Mouse (Mus musculus) kidney, postnatal 0 days (tissue): ENCODE measurements at regions not wholly inside any gene's neighbourhood (a gene's known extent, or its start where the extent isn't known, plus 50 kb on each side); places are given as distances from the start of the nearest gene placed in this dataset.

ENCODE experiments used
- ATAC-seq: fragments of 200-750 bp; cut with Nextera tagmentation; replicated peaks from 2 replicates; pipeline ENCODE4 v1.8.0; 2017; ENCODE audit warnings: low read depth, moderate number of reproducible peaks, moderate TSS enrichment, moderate library complexity; ENCODE audit not compliant: low FRiP score
- DNase-seq: peaks from one replicate; pipeline ENCODE4 v3.0.0-alpha.2; 2016; ENCODE audit warnings: low spot score
- H3K27ac ChIP-seq: fragments of 300-500 bp; sonication (generic); 2 replicates; pipeline ENCODE4 v1.5.1; 2014; ENCODE audit warnings: mild to moderate bottlenecking
- H3K27me3 ChIP-seq: fragments of 300-500 bp; sonication (generic); 2 replicates; pipeline ENCODE4 v1.6.1; 2014; ENCODE audit warnings: low read length, mixed read lengths; ENCODE audit not compliant: insufficient read depth
- H3K36me3 ChIP-seq: fragments of 300-500 bp; sonication (generic); 2 replicates; pipeline ENCODE4 v1.6.1; 2014; ENCODE audit warnings: low read length, mixed read lengths; ENCODE audit not compliant: insufficient read depth
- H3K4me1 ChIP-seq: fragments of 300-500 bp; sonication (generic); replicated peaks from 2 replicates; pipeline ENCODE4 v1.6.1; 2014; ENCODE audit warnings: antibody characterized with exemption, low read length, mixed read lengths; ENCODE audit not compliant: insufficient read depth
- H3K4me2 ChIP-seq: fragments of 300-500 bp; sonication (generic); 2 replicates; pipeline ENCODE4 v1.6.1; 2014; ENCODE audit warnings: mild to moderate bottlenecking, low read length, moderate library complexity, mixed read lengths
- H3K4me3 ChIP-seq: fragments of 300-500 bp; sonication (generic); replicated peaks from 2 replicates; pipeline ENCODE4 v1.5.1; 2014; ENCODE audit warnings: low read depth, low read length
- H3K9ac ChIP-seq: fragments of 300-500 bp; sonication (generic); 2 replicates; pipeline ENCODE4 v1.6.1; 2014; ENCODE audit warnings: low read depth, low read length
- H3K9me3 ChIP-seq: fragments of 300-500 bp; sonication (generic); replicated peaks from 2 replicates; pipeline ENCODE4 v1.6.1; 2016; ENCODE audit warnings: low read length, inconsistent platforms, mixed read lengths
- CTCF ChIP-seq: IDR thresholded peaks from 2 replicates; pipeline ENCODE4 v1.5.1; 2016; ENCODE audit warnings: antibody characterized with exemption, low read depth, mild to moderate bottlenecking, moderate library complexity
- WGBS: fragments of 180-500 bp; shearing (Covaris S2); extraction: QIAGEN DNeasy Blood & Tissue Kit; methylation state at CpG from one replicate; pipeline ENCODE4 v1.1.7; 2014; 5-methylcytosine and 5-hydroxymethylcytosine counted together

DNA sequence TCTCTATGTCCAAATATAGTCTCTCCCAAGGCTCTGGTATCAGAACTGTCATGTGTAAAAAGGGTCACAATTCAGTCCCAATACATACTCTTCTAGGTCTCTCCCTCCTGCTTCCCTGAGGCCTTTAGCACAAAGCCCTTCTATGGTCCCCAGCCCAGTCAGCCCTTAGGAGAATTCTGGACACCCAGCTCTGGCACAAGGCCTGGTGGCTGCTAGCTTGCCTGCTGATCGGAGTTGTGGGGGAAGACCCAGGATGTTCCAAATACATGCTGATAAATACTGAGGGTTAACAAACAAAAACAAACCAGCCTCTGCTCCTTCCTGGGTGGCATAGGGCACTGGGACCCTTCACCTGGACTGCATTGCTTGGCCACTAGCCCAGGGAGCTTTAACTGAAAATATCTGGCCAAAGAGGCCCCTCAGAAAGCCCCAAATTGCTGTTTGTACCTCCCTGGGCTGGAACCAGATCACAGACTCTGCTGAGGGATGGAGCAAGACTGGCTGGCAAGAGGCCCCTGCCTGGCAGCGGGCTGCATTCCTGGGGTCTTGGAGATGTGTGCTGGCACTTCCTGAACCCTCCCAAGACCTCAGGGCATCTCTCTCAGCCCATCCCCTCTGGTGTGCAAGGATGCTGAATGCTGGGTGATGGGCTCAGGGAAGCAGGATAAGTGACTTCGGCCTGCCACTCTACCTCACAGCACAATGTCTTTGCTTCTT lies 114.3 kb downstream of the 1810010D01Rik start:
- DNase-seq (no peak), ATAC-seq (no peak)
- WGBS = 67% methylated on average over 3 of the region's 3 CpGs
- no peak for TF ChIP-seq CTCF
- H3K27ac ChIP-seq = no peak overlapping the region
- no peaks in the 10 kb centered on the region for H3K27me3 ChIP-seq
- H3K9ac ChIP-seq = no peak overlapping the region
- H3K4me2 ChIP-seq = no peak overlapping the region
- H3K36me3 ChIP-seq = no peaks in the 10 kb centered on the region
- no peaks in the 10 kb centered on the region for H3K9me3 ChIP-seq
- no peaks in the 10 kb centered on the region for H3K4me1 ChIP-seq
- H3K4me3 ChIP-seq = no peak overlapping the region

DNA sequence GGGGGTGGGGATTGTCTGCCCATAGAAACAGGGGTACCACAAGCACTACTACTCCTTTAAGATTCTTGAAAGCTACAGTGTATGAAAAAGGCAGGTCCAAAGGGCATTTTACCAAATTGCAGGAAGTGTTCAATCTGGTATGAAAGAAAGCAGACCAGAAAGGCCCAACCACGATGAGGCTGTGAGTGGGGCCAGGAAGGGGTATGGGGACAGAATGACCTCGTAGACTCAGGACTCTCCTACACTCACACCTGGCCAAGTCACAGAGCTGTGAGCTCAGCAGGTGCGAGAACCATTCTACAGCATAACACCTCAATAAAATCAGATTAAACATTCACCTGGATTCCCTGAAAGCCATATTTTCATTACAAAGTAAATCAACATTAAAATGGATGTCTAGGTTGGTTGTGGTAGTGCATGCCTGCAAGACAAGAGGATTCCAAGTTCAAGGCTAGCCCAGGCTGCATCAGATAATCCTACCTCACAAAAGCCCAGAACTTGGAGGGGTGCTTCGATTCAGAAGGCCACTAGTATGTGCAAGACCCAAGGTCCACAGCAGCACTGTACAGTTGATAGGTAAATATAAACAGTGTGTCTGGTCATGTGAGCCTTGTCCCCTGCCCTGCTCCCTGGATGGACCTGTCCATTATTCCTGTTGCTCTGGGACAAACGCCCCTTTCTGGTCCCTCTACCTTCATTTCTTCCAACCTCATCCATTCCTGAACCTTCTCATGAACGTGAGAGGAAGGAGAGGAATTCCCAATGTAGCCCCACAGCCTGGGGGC lies 115.3 kb downstream of the 1810010D01Rik start:
- ATAC-seq (no peak), DNase-seq (no peak)
- no peaks in the 10 kb centered on the region for H3K27me3 ChIP-seq
- H3K4me3 ChIP-seq = no peak overlapping the region
- H3K9me3 ChIP-seq = no peaks in the 10 kb centered on the region
- H3K9ac ChIP-seq = no peak overlapping the region
- H3K4me2 ChIP-seq = no peak overlapping the region
- no peak for TF ChIP-seq CTCF
- H3K27ac ChIP-seq = no peak overlapping the region
- 72% methylated on average over 6 of the region's 6 CpGs for WGBS
- no peaks in the 10 kb centered on the region for H3K36me3 ChIP-seq
- H3K4me1 ChIP-seq = no peaks in the 10 kb centered on the region

DNA sequence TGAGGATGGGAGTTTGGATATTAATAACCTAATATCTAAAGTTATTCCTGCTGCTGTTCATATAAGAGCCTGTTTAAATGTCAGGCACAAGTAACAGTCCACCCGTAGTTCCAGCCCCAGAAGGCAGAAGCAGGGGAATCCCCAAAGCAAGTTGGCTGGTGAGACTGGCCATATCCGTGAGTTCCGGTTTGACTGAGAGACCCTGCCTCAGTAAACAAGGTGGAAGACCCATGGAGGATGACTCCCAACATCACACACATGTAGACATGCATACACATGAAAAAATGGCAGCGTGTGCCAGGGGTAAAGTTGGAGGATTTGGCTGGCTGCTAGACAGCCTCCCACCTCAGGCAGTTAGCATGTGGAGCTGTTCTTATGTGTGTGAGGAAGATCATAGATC lies 117.1 kb downstream of the 1810010D01Rik start:
- H3K27me3 ChIP-seq = no peaks in the 10 kb centered on the region
- H3K4me2 ChIP-seq = no peak overlapping the region
- H3K4me1 ChIP-seq = no peaks in the 10 kb centered on the region
- no peak for ATAC-seq
- TF ChIP-seq CTCF = no peak
- H3K4me3 ChIP-seq = no peak overlapping the region
- WGBS = 82% methylated on average over 4 of the region's 4 CpGs
- no peaks in the 10 kb centered on the region for H3K36me3 ChIP-seq
- no peak for DNase-seq
- no peaks in the 10 kb centered on the region for H3K9me3 ChIP-seq
- H3K27ac ChIP-seq = no peak overlapping the region
- H3K9ac ChIP-seq = no peak overlapping the region

DNA sequence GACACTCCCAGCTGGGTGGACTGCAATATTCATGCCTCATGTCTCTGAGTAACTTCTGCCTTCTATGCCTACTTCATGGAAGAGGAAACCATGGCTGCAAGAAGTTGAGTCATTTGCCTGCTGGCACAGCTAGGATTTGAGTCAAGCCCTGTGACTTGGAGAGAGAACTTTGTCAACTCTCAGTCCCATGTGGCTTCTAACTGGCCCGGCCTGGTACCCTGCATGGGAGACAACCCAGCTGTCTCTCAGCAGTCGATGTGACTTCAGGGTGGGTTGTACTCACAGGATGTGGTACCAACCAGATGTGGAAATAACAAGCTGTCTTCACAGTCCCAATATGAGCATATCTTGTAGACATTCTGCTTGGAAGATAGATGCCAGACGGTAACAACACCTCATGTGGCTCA lies 118.6 kb downstream of the 1810010D01Rik start:
- Histone ChIP-seq H3K4me3 (no peak overlapping the region), H3K4me1 (no peaks in the 10 kb centered on the region), H3K27ac (no peak overlapping the region), H3K27me3 (no peaks in the 10 kb centered on the region), H3K9me3 (no peaks in the 10 kb centered on the region), H3K36me3 (no peaks in the 10 kb centered on the region), H3K4me2 (no peak overlapping the region), H3K9ac (no peak overlapping the region)
- DNase-seq (no peak), ATAC-seq (no peak)
- 73% methylated on average over 3 of the region's 3 CpGs for WGBS
- TF ChIP-seq CTCF = no peak

DNA sequence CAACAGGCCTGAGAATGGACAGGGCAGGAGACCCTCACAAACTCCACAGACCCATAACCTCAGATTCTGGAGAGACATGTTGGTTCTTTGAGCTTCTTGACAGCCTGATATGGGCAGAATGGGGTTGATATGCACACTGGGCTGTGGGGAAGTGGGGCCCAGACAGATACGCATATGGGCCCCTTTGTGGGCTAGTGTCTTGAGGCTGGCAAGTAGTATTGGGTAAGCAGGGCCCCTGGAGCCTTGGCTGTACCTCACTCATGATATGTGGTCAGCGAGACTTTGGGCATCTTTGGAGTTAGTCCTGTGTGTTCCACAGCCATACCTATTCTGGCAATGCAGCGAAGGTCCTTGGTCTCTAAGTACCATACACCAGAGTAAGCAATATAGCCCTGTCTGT lies 119.3 kb downstream of the 1810010D01Rik start:
- whole genome bisulfite sequencing = 94% methylated on average over 3 of the region's 3 CpGs
- ATAC-seq = no peak

DNA sequence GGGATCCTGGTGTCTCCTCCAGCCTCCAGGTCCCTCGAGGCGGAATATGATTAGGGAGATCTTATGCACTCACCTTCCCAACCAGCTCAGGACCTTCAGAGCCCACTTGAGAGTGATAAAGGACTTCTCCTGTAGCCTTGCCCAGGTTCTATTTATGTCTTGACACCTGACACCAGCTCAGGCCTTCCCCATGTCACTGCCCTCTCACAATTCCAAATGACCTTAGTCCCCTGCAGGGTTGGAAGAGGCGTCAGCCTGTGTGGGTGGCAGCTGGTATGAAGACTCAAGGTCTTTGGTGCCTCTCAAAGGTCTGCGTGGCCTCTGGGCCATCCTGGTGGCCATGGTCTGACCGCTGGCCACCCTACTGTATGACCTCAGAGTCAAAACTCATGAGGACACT lies 120.1 kb downstream of the 1810010D01Rik start:
- Histone ChIP-seq H3K4me1 (no peaks in the 10 kb centered on the region), H3K4me2 (no peak overlapping the region), H3K27me3 (no peaks in the 10 kb centered on the region), H3K4me3 (no peak overlapping the region), H3K9ac (no peak overlapping the region), H3K36me3 (no peaks in the 10 kb centered on the region), H3K9me3 (no peaks in the 10 kb centered on the region), H3K27ac (no peak overlapping the region)
- WGBS = 68% methylated on average over 5 of the region's 5 CpGs
- no peak for TF ChIP-seq CTCF
- ATAC-seq = no peak
- no peak for DNase-seq

More for the DNA sequence above, 119.3 kb downstream of the 1810010D01Rik start:
- no peaks in the 10 kb centered on the region for H3K27me3 ChIP-seq
- DNase-seq = no peak
- no peak for TF ChIP-seq CTCF
- H3K27ac ChIP-seq = no peak overlapping the region
- no peaks in the 10 kb centered on the region for H3K36me3 ChIP-seq
- H3K9ac ChIP-seq = no peak overlapping the region
- no peak overlapping the region for H3K4me3 ChIP-seq
- no peaks in the 10 kb centered on the region for H3K9me3 ChIP-seq
- H3K4me2 ChIP-seq = no peak overlapping the region
- H3K4me1 ChIP-seq = no peaks in the 10 kb centered on the region
